Mouse (Mus musculus) lung, postnatal 14 days (tissue): Measurements from ENCODE around the gene Mettl14.
A peak's percentile ranks its signal among the peaks of the same experiment; 100 is the strongest.

Experiments
- DNase-seq: peaks from one replicate; pipeline ENCODE4 v3.0.0; 2021

Gene Mettl14

GRCm38 (mm10) chr3:123356377-123356991 is 29.4 kb downstream of the Mettl14 start:
- no peak for DNase-seq

- no peak for DNase-seq
Observed at GRCm38 (mm10) chr3:123354388-123354787, 31.5 kb downstream of the Mettl14 start.

DNA sequence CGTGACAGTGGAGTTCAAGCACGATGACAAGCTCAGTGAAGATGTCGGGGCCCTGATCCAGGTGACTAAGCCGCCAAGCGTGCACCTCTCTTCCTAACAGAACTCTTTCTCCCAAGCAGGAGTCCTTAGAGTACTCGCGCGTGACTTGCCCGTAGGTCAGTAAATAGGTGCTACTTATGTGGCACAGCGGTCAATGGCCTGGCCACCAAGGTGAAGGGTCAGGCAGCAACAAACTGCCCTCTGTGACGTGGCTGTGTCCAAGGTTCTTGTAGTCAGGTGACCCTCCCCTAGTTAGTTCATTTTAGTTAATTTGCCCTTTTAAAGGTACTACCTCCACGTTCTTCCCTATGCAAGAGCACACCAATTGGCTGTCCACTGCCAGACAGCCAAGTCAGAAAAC is 32.2 kb downstream of the Mettl14 start:
- DNase-seq: no peak

- DNase-seq: peak; percentile 66
Observed at GRCm38 (mm10) chr3:123353183-123353582, 32.7 kb downstream of the Mettl14 start.

GRCm38 (mm10) chr3:123351519-123351918 is 34.4 kb downstream of the Mettl14 start:
- DNase-seq: no peak

DNA sequence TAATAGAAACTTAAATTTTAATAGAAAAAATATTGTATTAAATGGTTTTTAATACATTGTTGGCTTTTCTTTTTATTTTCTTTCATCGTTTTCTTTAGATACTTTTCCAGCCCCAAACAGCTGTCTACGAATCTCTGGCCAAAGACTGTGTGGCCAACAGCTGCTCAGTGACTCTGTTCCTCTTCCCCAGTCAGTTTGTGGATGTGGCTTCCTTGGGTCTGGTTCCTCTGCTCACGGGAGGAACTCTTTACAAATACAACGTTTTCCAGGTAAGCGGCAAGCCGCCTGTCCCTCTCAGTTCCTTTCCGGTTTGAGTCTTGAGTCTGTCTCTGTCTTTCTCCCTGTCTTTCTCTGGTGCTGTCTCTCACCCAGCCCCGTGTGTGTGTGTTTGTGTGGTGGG is 35.3 kb downstream of the Mettl14 start:
- DNase-seq: no peak

DNA sequence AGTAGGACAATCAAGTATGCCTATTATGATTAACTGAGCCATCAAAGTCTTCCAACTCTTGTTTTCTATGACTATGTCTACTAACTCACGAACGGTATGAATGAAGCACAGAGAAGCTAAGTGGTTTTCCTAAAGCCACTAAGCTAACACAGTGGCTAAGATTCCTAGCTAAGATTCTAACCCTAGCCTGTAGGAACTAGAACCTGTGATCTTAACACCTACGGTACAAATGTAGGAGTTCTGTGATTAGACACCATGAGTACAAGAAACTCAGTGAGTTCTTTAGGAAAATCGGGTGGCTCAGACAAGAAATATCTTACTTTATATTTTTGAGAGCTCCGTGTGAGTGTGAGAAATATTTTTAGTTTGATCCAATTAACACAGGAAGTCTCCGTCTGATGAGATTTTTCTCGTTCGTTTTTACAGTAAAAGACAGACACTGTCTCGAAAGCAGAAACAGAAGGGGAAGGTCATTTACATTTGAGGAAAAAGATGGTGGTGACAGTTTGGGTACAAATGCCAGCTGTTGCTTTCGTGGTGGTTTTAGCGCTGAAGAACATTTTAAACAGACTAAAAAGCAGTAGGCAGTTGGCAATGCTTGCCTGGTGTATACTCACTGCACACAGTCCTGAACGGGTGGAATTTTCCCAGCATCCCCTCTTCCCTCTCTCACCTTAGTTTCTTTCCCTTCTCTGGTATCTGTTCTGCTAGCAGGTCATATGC is 37.7 kb downstream of the Mettl14 start:
- no peak for DNase-seq

- no peak for DNase-seq
Observed at GRCm38 (mm10) chr3:123343690-123344089, 42.2 kb downstream of the Mettl14 start.

DNA sequence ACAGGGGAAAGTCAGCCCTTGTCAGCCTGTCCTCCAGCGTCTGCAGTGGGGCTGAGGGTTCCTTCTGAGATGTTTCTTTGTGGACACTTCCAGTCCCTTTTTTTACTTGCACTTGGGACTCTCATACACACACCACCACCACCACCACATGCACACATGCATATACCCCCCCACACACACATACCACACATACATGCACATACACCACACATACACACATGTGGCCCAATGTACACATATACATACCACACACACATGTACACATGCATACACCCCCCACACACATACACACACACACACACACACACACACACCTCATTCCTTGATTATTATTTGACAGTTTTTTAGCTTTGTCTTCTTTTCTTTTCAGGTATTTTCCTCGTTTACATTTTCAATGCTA is 44.9 kb downstream of the Mettl14 start:
- no peak for DNase-seq

GRCm38 (mm10) chr3:123338666-123339195 is 47.2 kb downstream of the Mettl14 start:
- peak; percentile 6 for DNase-seq

- DNase-seq: no peak
Observed at GRCm38 (mm10) chr3:123337853-123338252, 48.1 kb downstream of the Mettl14 start.

GRCm38 (mm10) chr3:123336951-123337350 is 49.0 kb downstream of the Mettl14 start:
- DNase-seq: no peak

DNA sequence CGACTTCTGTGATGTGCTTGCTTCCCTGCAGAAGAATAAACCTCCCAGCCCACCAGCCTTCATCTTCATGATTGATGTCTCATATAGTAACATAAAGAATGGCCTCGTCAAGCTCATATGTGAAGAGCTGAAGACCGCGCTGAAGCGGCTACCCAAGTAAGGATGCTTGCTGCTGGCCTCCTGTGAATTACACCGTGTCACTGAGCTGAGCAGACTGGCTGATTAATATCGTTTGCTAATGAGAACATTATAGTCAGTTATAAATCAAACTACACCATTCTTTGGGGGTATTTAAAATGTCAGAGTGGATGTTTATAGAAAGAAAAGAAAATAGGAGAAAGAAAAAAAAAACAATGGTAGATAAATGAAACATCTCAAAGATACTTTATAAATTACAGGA is 49.5 kb downstream of the Mettl14 start:
- DNase-seq: no peak

DNA sequence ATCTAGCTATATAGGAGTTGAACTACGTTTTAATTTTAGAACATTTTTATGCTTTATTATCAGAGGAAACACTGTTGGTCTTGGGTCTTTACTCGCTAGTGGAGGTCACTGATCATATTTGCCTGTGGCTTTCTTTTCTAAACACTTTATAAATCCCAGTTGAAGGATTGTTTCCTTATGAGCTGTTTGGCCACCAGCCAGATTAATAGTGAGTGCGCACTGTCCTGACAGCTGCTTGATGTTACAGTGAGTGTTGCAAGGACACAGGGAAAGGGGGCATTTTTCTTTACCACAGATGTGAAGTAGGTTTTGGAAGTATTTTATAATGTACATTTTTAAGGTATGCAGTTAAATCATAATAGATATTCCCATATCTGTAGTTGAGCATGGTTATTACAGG is 50.4 kb downstream of the Mettl14 start:
- peak; percentile 51 for DNase-seq

DNA sequence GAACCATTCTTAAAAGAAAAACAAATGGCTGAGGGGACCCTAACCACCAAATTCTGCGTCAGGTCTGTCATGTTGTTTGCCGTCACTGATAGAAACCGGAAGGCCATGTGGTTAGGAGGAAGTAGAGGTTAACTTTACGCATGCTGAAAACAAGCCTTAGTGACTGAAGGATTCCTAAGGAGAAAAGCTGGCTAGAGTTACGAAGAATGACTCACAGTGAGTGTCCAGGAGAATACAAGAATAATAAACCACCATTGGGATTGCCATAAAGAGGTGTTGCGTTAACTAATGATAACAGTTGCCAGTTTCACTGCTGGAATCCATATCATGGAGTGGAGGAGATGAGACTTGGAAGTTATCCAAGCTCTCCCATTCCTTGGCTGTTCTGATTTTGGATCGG is 51.0 kb downstream of the Mettl14 start:
- DNase-seq: no peak

- peak; percentile 58 for DNase-seq
Observed at GRCm38 (mm10) chr3:123333055-123333424, 52.9 kb downstream of the Mettl14 start.

- DNase-seq: no peak
Observed at GRCm38 (mm10) chr3:123332330-123333054, 53.4 kb downstream of the Mettl14 start.

- DNase-seq: no peak
Observed at GRCm38 (mm10) chr3:123330221-123330620, 55.7 kb downstream of the Mettl14 start.

- DNase-seq: peak; percentile 65
Observed at GRCm38 (mm10) chr3:123329251-123329650, 56.7 kb downstream of the Mettl14 start.

DNA sequence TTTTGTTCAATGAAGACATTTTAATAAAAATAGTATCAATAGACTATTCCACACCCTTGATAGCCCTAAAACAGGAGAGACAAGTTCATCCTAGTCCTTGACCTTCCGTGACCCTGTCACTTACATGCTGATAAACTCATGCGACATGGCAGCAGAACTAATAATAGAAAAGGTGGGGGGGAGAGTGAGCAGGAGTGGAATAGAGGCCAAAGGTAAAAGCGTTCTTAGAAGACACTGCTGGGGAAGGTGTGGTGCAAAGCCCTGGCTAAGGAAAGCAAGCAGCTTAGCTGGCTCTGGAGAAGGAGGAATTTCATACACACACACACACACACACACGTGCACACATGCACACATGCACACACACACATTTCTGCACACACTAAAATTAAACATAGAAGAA is 61.6 kb downstream of the Mettl14 start:
- DNase-seq: no peak

- DNase-seq: peak; percentile 27
Observed at GRCm38 (mm10) chr3:123322147-123322546, 63.8 kb downstream of the Mettl14 start.

DNA sequence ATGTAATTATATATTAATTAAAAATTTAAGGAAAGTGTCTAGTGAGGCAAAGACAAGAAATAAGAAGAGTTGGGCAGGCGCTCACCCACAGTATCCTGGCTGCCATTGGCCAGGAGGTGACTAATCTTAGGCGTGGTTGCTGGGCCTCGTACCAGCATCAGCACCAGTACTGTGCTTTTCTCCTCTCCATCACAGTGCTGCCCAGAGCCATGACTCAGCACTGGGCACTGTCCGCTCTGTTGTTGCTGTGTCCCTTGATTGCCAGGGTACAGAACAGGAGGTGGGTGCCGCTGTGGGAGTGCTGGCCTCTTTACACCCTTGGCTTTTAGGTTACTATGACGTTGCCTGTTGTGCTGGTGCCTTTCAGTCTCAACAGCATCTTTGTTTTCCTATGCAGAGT is 64.3 kb downstream of the Mettl14 start:
- DNase-seq: no peak

DNA sequence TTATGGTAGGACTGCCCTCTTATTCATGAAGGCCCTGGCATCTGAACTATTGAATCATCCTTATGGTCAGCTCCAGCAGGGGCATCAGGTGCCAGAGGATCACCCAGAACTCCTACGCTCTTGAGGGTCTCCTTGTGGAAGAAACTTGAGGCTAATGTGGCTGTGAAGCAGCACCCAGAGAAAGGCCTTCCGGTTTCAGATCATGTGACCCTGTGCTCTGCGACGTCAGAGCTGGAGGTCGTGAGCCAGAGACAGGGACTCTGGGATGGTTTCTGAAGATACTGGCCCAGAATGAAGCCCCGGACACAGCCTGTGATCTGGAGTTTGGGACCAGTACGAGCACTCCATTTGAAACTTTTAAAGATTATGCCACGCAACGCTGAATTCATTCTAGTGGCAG is 65.6 kb downstream of the Mettl14 start:
- DNase-seq: no peak
